Mouse (Mus musculus): ENCODE results near the gene Zfp960. TPM values are rescaled to one million over a fixed set of nuclear protein-coding genes. Genes with fewer than 3 reads are reported as not detected.
"Not testable (repeated sequence)": the region's sequence is repeated elsewhere in the genome, so short reads cannot be mapped to it uniquely, and the experiment has no call there.

Zfp960 gene
- total RNA-seq (2021) = 1 to 10 TPM; 6.7 to 7.8 TPM

GRCm38 (mm10) chr17:17063628-17064494, at the start of gene Zfp960:
TSS of gene Zfp960 (plus strand) at chr17:17064113.
- intact Hi-C loops (cut with DNase I) = not testable (repeated sequence)
- DNase-seq (ENCODE audit: low spot score in 2 of 2) = peak; percentile 91 to 97

- intact Hi-C loops (cut with DNase I); DNase-seq (ENCODE audit: low spot score in 2 of 2): not testable (repeated sequence)
Observed at GRCm38 (mm10) chr17:17018071-17018470, 45.8 kb upstream of the Zfp960 start.

DNA sequence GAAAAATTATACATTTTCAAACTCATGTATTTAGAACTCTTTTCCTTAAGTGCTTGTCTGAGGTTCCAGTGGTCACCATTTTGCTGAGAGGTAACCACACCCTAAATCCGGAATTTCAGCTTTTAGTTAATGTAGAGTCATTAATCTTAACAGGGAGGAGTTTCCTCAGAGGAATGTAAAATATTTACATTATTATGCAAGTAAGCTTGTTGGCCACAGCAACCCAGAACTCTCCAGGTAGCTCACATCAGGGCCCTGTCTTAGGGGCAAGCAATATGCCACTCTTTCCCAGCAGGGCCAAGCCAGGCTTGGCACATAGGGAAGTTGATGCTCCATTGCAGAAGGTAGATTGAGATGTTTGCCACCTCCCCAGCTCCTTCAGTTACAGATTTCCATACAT, 4.3 kb upstream of the Zfp960 start:
- intact Hi-C loops (cut with DNase I); DNase-seq (ENCODE audit: low spot score in 2 of 2): not testable (repeated sequence)

GRCm38 (mm10) chr17:17120830-17121502, 57.1 kb downstream of the Zfp960 start, which contains the start of gene Zfp97:
TSS of gene Zfp97 (plus strand) at chr17:17121415.
- intact Hi-C loops (cut with DNase I); DNase-seq (ENCODE audit: low spot score in 2 of 2): not testable (repeated sequence)

Other genes with a start within 250 kb of the Zfp960 start
- gene Zfp97, start 57.3 kb downstream of the Zfp960 start, total RNA-seq (2021) = 1 to 10 TPM; 3.3 to 4.6 TPM